Mouse (Mus musculus): ENCODE measurements around the gene D2hgdh. TPM values are rescaled to one million over a fixed set of nuclear protein-coding genes. Genes with fewer than 3 reads are reported as not detected.

Gene D2hgdh
- 4.0 and 18.4 TPM in 2 replicates for total RNA-seq (2015; ENCODE audit: low replicate concordance)
- 5.6 and 10.1 TPM in 2 replicates for total RNA-seq (2017; ENCODE audit: low replicate concordance)

DNA sequence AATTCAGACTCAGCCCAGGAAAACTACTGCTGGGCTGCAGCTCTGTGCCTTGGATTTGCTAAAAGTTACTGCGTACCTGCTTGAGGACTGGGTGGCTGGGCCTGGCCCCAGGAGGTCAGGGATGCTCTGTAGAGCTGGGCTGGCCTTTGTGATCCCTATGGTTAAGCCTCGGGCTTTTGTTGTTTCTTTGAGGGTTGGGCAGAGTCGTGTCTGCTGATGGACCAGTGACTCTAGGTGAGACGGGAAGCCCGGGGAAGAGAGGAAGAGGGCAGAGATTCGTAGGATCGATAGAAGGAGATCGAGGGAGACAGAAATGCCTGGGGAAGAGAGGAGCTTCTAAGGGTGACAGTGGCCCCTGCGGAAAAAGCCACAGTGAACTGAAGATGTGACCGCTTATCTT lies at the start of gene D2hgdh:
Gene D2hgdh (plus strand): TSS at position 301 of the 400 bp plus-strand sequence.
- ATAC-seq (replicated peaks; ENCODE audit: low FRiP score, poor library complexity, severe bottlenecking) = peak; percentile 44

DNA sequence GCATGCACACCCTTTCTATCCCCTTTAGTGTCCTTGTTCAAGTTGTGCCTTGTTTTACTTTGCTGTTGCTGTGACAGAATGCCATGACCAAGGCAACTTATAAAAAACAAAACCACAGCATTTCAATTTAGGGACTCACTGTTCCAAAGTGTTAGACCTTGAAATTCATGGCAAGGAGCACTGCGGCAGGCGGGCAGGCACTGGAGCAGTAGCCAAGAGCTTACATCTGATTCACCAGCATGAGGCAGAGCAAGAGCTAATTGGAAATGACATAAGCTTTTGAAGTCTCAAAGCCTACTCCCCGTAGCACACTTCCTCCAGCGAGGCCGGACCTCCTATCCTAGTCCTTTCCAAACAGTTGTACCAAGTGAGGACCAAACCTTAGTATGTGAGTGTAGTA lies 48.0 kb upstream of the D2hgdh start:
- ATAC-seq (replicated peaks; ENCODE audit: low FRiP score, poor library complexity, severe bottlenecking) = no peak

DNA sequence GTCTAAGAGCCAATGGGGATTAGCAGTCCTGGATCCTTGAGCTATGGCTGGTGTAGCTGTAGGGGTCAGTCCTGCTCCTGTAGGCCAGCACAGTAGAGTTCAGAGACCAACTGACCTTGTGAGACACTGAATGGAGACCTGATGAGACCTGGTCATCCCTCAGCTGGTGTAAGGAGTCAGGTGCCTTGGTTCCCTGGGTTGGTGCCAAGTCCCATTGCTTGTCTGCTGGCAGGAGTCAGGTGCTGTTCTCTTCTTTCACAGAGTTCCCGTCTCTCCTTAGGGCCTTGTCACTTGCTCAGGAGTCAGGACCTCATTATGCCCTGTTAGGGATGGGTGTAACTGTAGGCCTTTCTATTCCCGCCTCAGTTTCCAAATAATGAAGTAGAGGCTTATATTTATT lies 37.8 kb upstream of the D2hgdh start:
- no peak for ATAC-seq (replicated peaks; ENCODE audit: low FRiP score, poor library complexity, severe bottlenecking)

DNA sequence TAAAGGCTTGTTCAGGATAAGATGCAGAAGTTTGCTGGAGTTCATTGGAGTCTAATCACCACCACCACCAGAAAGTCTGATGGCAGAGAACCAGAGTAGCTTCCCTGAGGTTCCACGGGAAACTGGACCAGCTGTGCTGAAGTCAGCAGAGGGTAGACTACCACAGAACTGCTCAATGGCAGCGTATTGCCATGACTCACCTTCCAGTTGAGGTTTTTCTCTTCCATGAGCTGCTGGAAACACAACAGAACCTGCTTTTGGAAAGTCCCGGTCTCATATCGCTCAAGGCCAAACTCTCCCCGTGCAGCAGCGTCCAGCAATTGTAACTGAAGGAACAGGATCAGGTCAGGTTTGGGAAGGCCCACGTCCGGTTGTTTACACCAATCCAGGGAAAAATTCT lies 30.2 kb upstream of the D2hgdh start:
- no peak for ATAC-seq (replicated peaks; ENCODE audit: low FRiP score, poor library complexity, severe bottlenecking)

DNA sequence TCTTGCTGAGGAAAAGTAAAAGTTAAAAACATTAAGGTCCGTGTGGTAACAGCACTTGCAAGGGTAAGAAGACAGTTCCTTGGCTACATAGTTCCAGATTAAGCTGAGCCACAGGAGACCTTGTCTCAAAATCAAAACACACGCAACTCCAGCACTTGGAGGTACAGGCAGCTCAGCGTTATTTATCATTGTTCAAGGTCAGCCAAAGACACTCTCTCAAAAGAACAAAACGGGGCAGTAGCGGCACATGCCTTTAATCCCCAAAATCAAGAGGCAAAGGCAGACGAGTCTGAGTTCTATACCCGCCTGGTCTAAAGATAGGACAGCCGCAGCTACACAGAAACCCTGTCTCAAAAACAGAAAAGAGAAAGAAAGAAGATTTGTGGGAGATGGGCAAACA lies 28.8 kb upstream of the D2hgdh start:
- ATAC-seq (replicated peaks; ENCODE audit: low FRiP score, poor library complexity, severe bottlenecking) = no peak

DNA sequence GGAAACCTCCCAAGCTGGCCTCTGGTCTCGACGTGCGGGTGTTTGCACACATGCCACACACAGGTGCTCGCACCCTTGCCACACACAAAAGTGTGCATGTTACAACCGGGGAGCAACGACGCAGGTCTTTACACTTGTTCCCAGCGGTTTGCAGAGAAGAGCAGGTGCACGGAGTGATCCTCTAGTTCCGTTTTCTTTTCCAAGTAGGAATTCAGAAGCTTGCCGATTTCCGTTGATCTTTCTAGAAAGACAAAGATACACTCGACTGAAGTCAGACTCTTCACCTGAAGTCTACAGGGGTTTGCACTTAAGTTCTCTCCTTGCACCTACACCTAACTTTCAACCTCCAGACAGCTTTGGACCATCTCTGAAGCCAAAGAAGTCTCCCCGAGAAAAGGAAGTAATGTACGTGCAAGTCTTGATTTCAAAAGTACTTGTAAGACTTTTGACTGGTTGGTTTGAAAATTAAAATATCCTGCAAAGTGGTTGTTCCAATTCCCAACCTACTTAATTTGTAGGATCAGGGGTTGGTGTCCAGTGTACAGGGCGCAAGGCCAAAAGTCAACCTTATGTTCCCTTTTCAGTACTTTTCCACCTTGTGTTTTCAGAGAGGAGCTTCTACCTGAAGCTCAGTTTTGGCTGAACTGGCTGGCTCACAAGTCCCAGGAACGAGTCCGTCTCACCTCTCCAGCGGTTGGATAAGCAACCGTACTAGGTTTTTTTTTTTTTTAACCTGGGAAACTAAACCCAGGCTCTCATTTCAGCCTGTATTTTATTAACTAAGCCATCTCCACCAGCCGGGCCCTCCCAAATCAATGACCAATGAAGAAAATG lies 23.8 kb upstream of the D2hgdh start:
- ATAC-seq (replicated peaks; ENCODE audit: low FRiP score, poor library complexity, severe bottlenecking) = no peak

DNA sequence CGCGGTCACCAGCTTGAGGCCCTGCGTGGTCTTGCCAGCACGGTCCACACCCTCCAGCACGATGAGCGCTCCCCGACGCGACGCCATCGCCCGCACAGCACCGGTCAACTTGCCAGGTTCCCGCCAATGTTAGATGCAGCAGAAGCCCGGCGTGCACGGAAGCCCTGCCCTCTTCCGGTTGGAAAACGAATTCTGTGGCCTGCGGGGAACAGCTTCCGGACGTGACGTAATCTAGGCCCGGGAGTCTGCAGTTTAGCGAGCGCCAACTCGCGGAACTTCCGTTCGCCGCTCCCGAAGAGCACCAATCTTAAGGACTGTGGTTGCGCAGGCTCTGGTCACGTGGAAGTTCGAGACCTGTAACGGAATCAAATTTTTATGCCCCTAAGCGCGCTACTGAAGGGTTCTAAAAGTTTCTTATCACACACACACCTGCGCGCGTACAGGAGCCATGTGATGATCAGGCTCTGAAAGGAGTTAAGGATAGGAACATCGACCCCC lies 22.9 kb upstream of the D2hgdh start, which contains the start of gene Dtymk:
Gene Dtymk (minus strand): TSS at position 194 of the 498 bp plus-strand sequence.
- ATAC-seq (replicated peaks; ENCODE audit: low FRiP score, poor library complexity, severe bottlenecking) = peak; percentile 73

DNA sequence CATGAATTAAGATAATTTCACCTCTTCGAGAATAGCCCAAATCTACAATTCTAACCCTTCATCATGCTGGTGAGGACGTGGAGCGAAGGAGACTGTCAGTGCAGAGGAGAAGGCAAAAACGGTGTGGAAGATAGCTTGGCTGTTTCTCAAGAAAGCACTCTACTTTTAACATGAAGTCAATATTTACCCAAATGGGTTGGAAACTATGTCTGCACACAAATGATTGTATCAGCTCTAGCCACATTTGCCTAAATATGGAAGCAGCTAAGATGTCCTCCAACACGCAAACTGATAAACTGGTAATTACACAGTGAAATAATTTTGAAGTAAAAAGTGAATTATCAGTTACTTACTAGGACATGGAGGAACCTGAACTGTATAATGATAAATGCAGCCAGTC lies 21.9 kb upstream of the D2hgdh start:
- peak; percentile 7; the same call in 1 of the 2 replicates for ATAC-seq (replicated peaks; ENCODE audit: low FRiP score, poor library complexity, severe bottlenecking)

DNA sequence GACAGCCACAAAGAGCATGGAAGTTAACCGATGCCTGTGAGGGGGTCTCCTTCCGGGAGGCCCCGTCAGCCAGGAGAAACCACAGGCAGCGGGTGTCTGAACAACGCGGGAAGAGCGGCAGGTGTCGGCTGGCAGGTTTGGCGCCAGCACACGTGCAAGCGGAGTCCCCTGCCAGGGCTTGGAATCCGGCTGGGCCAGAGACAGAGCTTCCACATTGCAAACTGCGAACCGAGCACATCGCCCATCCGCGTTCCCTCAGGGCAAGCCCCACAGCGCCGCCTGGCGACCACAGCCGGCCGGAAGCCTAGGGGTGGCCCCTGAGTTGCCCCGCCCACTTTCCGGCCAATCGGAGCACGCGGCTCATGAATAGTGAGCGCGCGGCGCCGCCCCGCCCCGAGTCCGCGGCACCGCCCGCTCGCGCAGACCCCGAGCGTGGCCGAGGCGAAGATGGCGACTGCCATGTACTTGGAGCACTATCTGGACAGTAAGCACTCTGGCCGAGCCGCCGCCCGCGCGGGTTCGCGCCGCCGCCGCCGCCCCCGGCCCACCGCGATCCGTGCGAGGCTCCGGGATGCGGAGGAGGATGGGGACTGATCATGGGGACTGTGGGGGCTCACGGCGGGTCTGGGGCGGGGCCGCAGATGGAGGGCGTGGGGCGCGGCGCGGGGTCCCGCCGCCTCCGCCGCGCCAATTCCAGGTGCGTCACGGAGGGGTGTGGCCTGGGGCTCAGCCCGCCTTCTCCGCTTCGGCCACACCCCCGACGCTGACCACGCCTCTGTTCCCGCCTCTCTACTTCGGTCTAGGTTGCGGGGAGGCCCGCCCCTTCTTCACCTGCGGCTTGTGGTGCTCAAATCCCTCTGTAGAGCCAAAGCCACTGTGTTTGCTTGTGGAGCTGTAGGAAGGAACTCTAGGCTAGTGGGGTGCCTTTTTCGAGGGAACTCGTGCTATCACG lies 20.9 kb upstream of the D2hgdh start, which contains the start of gene Ing5:
Gene Ing5 (plus strand): TSS at position 410 of the 952 bp plus-strand sequence.
- peak; percentile 69 for ATAC-seq (replicated peaks; ENCODE audit: low FRiP score, poor library complexity, severe bottlenecking)

DNA sequence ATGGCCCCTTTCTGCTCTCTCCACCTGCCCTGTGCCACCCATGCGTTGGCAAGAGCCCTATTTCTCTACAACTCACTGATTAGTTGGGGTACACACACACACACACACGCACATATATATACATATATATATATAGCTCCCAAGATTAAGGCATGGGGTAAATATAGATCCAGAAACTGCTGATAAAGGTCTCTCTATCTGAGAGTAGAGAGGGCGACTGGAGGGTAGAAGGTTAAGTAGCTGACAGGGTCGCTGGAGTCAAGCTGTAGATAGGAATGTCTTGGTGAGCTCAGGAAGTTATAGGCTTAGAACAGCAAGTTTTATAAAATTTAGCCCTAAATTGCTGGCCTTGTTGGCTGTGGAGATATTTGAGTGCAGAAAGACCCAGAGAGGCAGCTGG lies 19.9 kb upstream of the D2hgdh start:
- no peak for ATAC-seq (replicated peaks; ENCODE audit: low FRiP score, poor library complexity, severe bottlenecking)

DNA sequence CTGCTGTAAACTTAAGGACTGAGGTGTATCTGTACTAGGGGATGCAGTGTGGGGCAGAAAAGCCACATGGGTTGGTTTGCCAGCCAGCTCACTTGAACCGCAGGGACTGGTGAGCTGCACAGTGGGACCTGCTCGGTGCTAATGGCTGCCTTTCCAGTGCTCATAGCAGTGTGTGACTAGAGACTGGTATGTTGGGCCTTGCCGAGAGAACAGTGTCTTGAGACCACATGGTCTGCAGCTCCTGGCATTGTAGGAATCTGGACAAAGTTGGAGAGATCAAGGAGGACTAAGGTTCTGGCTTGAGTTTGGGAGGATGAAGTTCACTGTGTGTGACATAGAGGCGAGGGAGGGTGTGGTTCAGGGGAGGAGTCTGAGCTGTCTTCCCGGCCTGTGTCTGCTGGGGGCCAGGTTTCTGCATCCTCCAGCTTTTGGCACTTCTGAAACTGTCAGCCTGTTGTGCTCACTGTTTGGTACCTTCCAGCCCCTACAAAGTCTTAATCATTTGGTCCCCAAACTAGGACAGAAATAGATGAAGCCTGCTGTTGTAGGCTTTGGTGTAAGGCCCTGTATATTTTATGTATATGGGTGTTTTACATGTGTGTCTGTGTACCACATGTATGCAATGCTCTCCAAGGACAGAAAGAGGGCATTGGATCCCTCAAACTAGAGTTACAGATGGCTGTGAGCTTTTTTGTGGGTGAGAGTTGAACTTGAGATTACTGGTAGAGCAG lies 19.3 kb upstream of the D2hgdh start:
- peak; percentile 47 for ATAC-seq (replicated peaks; ENCODE audit: low FRiP score, poor library complexity, severe bottlenecking)

DNA sequence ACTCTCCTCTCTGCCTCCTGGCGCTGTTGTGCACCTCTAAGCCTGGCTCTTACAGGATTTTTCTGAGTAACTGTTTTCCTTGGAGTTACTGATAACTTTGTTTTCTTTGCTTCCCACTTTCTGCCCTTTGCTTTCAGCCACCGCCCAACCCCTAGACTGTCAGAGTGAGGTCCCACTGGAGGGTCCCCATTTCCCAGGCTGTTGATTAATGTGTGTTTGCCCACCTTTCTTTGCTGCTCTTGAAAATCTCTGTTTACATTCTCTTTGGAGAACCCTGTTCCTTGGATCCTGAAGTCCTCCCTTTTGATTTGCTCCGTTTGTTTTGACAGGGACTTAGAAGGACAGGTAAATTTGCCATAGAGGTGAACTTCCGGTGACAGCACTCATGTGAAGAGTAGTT lies 15.8 kb upstream of the D2hgdh start:
- no peak for ATAC-seq (replicated peaks; ENCODE audit: low FRiP score, poor library complexity, severe bottlenecking)

DNA sequence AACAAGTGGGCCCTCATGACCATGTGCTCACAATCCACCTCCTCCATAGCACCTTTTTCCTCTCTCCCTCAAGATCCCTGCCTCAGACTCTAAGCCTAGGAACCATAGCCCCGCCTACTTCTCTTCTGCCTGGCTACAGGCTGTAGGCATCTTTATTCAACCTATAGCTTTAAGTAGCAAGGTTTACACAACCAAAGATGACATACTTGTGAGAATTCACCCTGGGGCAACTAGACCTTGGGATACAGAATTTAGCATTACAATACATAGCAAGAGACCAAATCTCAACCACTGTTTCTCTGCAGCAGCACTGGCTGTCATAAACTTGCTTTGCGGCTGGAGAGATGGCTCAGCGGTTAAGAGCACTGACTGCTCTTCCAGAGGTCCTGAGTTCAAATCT lies 14.7 kb upstream of the D2hgdh start:
- ATAC-seq (replicated peaks; ENCODE audit: low FRiP score, poor library complexity, severe bottlenecking) = no peak

DNA sequence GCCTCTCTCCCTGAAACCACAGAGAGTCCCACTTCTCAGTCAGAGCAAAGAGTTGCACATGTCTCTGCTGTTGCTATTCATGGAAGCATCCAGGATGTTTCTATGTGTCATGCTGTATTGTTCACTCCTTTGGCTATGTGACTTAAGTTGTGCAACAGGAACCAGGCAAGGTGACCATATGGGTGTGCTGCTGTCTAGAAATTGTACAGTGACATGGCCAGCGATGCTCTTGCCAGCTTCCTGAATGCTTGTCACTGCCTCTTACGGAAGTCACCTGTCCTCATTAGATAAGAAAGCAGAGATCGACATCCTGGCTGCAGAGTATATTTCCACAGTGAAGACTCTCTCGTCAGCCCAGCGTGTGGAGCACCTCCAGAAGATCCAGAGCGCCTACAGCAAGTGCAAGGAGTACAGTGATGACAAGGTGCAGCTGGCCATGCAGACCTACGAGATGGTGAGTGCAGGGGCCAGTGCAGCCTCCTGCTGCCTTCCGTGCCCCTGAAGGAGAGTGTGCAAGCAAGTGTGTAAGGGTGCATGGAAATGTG lies 13.1 kb upstream of the D2hgdh start:
- no peak for ATAC-seq (replicated peaks; ENCODE audit: low FRiP score, poor library complexity, severe bottlenecking)

DNA sequence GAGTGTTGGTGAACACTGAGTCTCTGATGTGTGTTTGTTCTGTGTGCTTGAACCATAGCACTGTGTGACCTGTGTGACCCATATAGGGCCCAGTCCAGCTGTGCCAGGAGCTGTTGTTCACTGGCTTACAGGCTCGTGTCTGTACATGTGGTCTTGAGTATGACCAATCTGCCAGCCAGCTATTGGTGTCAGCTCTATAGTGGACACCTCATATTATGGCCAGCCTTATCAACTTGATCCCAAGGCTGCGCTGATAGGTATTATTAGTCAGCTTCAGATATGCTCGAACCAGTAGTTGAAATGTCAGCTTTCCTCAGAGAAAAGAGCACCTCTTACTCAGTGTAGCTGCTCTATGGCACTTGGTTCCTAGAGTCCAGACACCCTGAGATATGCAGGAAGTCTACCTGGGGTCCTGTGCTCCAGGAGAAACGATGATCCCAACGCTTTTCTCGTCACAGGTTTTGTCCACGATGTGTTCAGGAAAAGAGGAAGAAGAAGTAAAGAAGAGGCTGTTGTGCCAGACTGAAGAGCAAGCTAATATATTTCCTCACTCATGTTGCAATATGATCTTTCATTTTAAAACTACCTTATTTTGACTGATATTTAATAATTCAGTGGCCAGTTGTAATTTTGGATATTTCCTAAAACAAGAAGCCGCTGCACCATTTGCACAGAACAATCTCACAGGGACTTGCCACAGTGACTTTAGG lies 6.7 kb upstream of the D2hgdh start:
- no peak for ATAC-seq (replicated peaks; ENCODE audit: low FRiP score, poor library complexity, severe bottlenecking)

DNA sequence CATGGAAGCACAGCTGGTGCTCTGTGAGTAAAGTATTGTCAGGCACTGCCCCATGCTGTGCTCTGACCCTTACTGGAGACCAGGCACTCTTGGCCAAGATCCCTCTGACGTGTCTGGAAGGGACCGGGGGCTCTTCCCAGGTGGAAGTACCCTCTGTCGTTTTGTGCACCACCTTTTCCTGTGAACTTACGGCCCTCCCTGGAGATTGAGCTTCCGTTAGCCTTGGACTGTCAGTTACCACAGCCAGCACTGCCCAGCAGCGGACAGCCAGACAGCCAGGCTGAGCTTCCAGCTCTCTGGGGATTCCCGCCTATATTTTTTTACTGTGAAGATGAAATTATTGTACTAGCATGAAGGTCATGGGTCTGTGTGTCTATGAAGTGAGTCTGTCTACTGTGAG lies 6.0 kb upstream of the D2hgdh start:
- no peak for ATAC-seq (replicated peaks; ENCODE audit: low FRiP score, poor library complexity, severe bottlenecking)

DNA sequence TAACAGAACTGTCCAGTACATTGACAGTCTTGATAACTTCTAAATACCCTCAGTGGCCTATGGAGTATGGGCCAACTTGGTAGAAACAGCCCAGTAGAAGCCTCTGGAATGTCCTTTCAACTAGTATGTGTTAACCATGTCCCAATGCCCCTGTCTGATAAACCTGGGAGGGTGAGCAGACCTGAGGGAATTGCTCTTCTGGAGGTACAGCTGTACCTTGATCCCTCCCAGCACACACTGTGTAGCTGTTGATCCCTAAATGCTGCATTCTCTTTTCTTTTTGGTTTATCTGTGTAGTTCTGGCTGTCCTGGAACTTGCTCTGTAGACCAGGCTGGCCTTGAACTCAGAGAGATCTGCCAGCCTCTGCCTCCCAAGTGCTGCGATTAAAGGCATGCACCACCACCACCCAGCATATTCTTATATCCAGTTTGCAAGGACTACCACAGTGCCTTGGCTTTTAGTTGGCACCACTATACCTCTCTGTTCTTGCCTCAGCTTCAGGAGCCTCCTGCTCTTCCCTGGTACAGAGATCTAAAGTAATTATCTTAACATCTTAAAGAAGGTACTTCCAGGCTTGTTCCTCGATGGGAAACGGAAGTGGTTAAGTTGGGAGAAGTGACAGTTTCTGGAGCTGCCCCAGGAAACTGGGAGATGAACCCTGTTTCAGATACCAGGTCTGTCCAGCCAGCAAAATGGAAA lies 763 bp upstream of the D2hgdh start:
- no peak for ATAC-seq (replicated peaks; ENCODE audit: low FRiP score, poor library complexity, severe bottlenecking)

DNA sequence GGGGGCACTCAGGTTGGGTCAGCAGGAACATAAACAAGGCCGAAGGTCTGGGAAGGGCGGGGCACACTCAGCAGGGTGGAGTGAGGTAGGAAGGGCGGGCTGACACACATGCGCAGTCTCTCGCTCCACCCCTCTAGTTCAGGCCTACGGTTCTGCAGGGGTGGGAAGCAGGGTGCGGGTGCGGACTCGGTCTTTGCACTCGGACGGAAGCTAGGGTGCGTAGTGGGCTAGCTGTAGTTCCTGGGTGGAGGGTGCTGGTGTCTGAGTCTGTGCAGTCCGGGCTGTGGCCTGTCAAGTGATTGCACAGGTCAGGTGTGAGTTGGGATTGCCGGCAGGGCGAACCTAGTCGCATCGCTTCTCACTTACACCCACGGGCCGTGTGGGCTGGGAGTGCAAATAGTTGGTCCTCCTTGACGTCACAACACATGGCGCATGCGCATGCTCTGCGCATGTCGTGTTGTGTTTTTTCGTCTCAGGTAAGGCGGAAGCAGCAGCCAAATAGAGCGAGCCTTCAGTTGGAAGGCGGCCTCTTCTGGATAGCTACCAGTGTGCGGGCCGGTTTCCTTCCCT lies 481 bp downstream of the D2hgdh start:
- peak; percentile 93 for ATAC-seq (replicated peaks; ENCODE audit: low FRiP score, poor library complexity, severe bottlenecking)

Data from erythroid progenitor cell, adult 5-6 weeks (primary cell).